Mouse (Mus musculus): Measurements from ENCODE around the gene Ddhd1.

Gene Ddhd1

GRCm38 (mm10) chr14:45685313-45685712, 27.4 kb upstream of the Ddhd1 start:
- Histone ChIP-seq H3K4me3 (replicated peaks; ENCODE audit: low read length) (no peak overlapping the region), H3K36me3 (ENCODE audit: insufficient read depth, low read length) (no peaks in the 10 kb centered on the region), H3K4me1 (replicated peaks; ENCODE audit: low read depth, low read length) (peaks cover under 1% of the 10 kb centered on the region; the same call in 1 of the 2 replicates), H3K27me3 (ENCODE audit: insufficient read depth, low read length) (0 out of 2 replicates have a peak, but pooled peaks cover 7% of the 10 kb centered on the region), H3K9me3 (ENCODE audit: low read length) (no peaks in the 10 kb centered on the region)
- TF ChIP-seq POU5F1 (IDR thresholded peaks at IDR 0.05; ENCODE audit: borderline replicate concordance, low read length), result no peak
- TF ChIP-seq CTCF (conservative IDR thresholded peaks at IDR 0.05; ENCODE audit: low read length), result no peak
- no peak for TF ChIP-seq NANOG (IDR thresholded peaks at IDR 0.05; ENCODE audit: borderline replicate concordance, low read length)

GRCm38 (mm10) chr14:45676722-45677121, 18.8 kb upstream of the Ddhd1 start:
- Histone ChIP-seq H3K9me3 (ENCODE audit: low read length) (no peaks in the 10 kb centered on the region; the same call in 1 of the 2 replicates), H3K27me3 (ENCODE audit: insufficient read depth, low read length) (0 out of 2 replicates have a peak, but pooled peaks cover 3% of the 10 kb centered on the region), H3K36me3 (ENCODE audit: insufficient read depth, low read length) (no peaks in the 10 kb centered on the region), H3K4me1 (replicated peaks; ENCODE audit: low read depth, low read length) (peaks cover 6% of the 10 kb centered on the region; the same call in 1 of the 2 replicates), H3K4me3 (replicated peaks; ENCODE audit: low read length) (no peak overlapping the region)
- no peak for TF ChIP-seq NANOG (IDR thresholded peaks at IDR 0.05; ENCODE audit: borderline replicate concordance, low read length)
- no peak for TF ChIP-seq POU5F1 (IDR thresholded peaks at IDR 0.05; ENCODE audit: borderline replicate concordance, low read length)
- TF ChIP-seq CTCF (conservative IDR thresholded peaks at IDR 0.05; ENCODE audit: low read length), result no peak

- Histone ChIP-seq H3K36me3 (ENCODE audit: insufficient read depth, low read length) (no peaks in the 10 kb centered on the region), H3K4me3 (replicated peaks; ENCODE audit: low read length) (no peak overlapping the region), H3K4me1 (replicated peaks; ENCODE audit: low read depth, low read length) (no peaks in the 10 kb centered on the region), H3K9me3 (ENCODE audit: low read length) (no peaks in the 10 kb centered on the region; the same call in 1 of the 2 replicates), H3K27me3 (ENCODE audit: insufficient read depth, low read length) (no peaks in the 10 kb centered on the region)
- TF ChIP-seq POU5F1 (IDR thresholded peaks at IDR 0.05; ENCODE audit: borderline replicate concordance, low read length), result no peak
- no peak for TF ChIP-seq CTCF (conservative IDR thresholded peaks at IDR 0.05; ENCODE audit: low read length)
- no peak for TF ChIP-seq NANOG (IDR thresholded peaks at IDR 0.05; ENCODE audit: borderline replicate concordance, low read length)
Measured at GRCm38 (mm10) chr14:45668325-45668724, 10.4 kb upstream of the Ddhd1 start.

- H3K4me3 ChIP-seq (replicated peaks; ENCODE audit: low read length), result no peak overlapping the region
- TF ChIP-seq CTCF (conservative IDR thresholded peaks at IDR 0.05; ENCODE audit: low read length), result no peak
- TF ChIP-seq POU5F1 (IDR thresholded peaks at IDR 0.05; ENCODE audit: borderline replicate concordance, low read length), result no peak
- TF ChIP-seq NANOG (IDR thresholded peaks at IDR 0.05; ENCODE audit: borderline replicate concordance, low read length), result no peak
- H3K9me3 ChIP-seq (ENCODE audit: low read length), result no peaks in the 10 kb centered on the region
- H3K4me1 ChIP-seq (replicated peaks; ENCODE audit: low read depth, low read length), result no peaks in the 10 kb centered on the region
- H3K36me3 ChIP-seq (ENCODE audit: insufficient read depth, low read length), result no peaks in the 10 kb centered on the region
- no peaks in the 10 kb centered on the region for H3K27me3 ChIP-seq (ENCODE audit: insufficient read depth, low read length)
Measured at GRCm38 (mm10) chr14:45667231-45667630, 9.3 kb upstream of the Ddhd1 start.

- Histone ChIP-seq H3K4me3 (replicated peaks; ENCODE audit: low read length) (no peak overlapping the region), H3K27me3 (ENCODE audit: insufficient read depth, low read length) (peaks cover 6% of the 10 kb centered on the region), H3K36me3 (ENCODE audit: insufficient read depth, low read length) (no peaks in the 10 kb centered on the region), H3K9me3 (ENCODE audit: low read length) (no peaks in the 10 kb centered on the region), H3K4me1 (replicated peaks; ENCODE audit: low read depth, low read length) (peaks cover 16% of the 10 kb centered on the region)
- TF ChIP-seq POU5F1 (IDR thresholded peaks at IDR 0.05; ENCODE audit: borderline replicate concordance, low read length) (no peak), CTCF (conservative IDR thresholded peaks at IDR 0.05; ENCODE audit: low read length) (no peak), NANOG (IDR thresholded peaks at IDR 0.05; ENCODE audit: borderline replicate concordance, low read length) (no peak)
Measured at GRCm38 (mm10) chr14:45661575-45661974, 3.6 kb upstream of the Ddhd1 start.

GRCm38 (mm10) chr14:45660315-45660714, 2.4 kb upstream of the Ddhd1 start:
- Histone ChIP-seq H3K27me3 (ENCODE audit: insufficient read depth, low read length) (peaks cover 9% of the 10 kb centered on the region), H3K4me3 (replicated peaks; ENCODE audit: low read length) (no peak overlapping the region), H3K4me1 (replicated peaks; ENCODE audit: low read depth, low read length) (peaks cover 20% of the 10 kb centered on the region), H3K9me3 (ENCODE audit: low read length) (no peaks in the 10 kb centered on the region), H3K36me3 (ENCODE audit: insufficient read depth, low read length) (no peaks in the 10 kb centered on the region)
- TF ChIP-seq CTCF (conservative IDR thresholded peaks at IDR 0.05; ENCODE audit: low read length) (no peak), NANOG (IDR thresholded peaks at IDR 0.05; ENCODE audit: borderline replicate concordance, low read length) (no peak)

GRCm38 (mm10) chr14:45656831-45657640, 907 bp downstream of the Ddhd1 start:
- TF ChIP-seq NANOG (IDR thresholded peaks at IDR 0.05; ENCODE audit: borderline replicate concordance, low read length) (no peak), POU5F1 (IDR thresholded peaks at IDR 0.05; ENCODE audit: borderline replicate concordance, low read length) (no peak), CTCF (conservative IDR thresholded peaks at IDR 0.05; ENCODE audit: low read length) (no peak)
- no peaks in the 10 kb centered on the region for H3K9me3 ChIP-seq (ENCODE audit: low read length)
- H3K27me3 ChIP-seq (ENCODE audit: insufficient read depth, low read length), result peaks cover 9% of the 10 kb centered on the region
- peaks cover 20% of the 10 kb centered on the region for H3K4me1 ChIP-seq (replicated peaks; ENCODE audit: low read depth, low read length)
- no peaks in the 10 kb centered on the region for H3K36me3 ChIP-seq (ENCODE audit: insufficient read depth, low read length)
- peak overlapping the region; percentile 90 for H3K4me3 ChIP-seq (replicated peaks; ENCODE audit: low read length)

GRCm38 (mm10) chr14:45654876-45655416, 3.0 kb downstream of the Ddhd1 start:
- H3K4me3 ChIP-seq (replicated peaks; ENCODE audit: low read length), result no peak overlapping the region
- H3K4me1 ChIP-seq (replicated peaks; ENCODE audit: low read depth, low read length), result peaks cover 11% of the 10 kb centered on the region
- no peak for TF ChIP-seq NANOG (IDR thresholded peaks at IDR 0.05; ENCODE audit: borderline replicate concordance, low read length)
- TF ChIP-seq POU5F1 (IDR thresholded peaks at IDR 0.05; ENCODE audit: borderline replicate concordance, low read length), result no peak
- TF ChIP-seq CTCF (conservative IDR thresholded peaks at IDR 0.05; ENCODE audit: low read length), result no peak
- peaks cover 9% of the 10 kb centered on the region for H3K27me3 ChIP-seq (ENCODE audit: insufficient read depth, low read length)
- H3K36me3 ChIP-seq (ENCODE audit: insufficient read depth, low read length), result no peaks in the 10 kb centered on the region
- no peaks in the 10 kb centered on the region for H3K9me3 ChIP-seq (ENCODE audit: low read length)

Data from E14TG2a.4 (cell line).